In genomic region chr7:127935028-127935722, GRCm38 (mm10) we compare ENCODE assay signal across 1 mouse cellular context.
A peak's percentile ranks its signal among the peaks of the same experiment; 100 is the strongest.
TF ChIP-seq lines count a peak whose summit lies in the region.

No protein-coding gene starts in this region.

TF ChIP-seq in C2C12, 6 proteins besides CTCF, POLR2A, EP300 and RAD21 (continued from another document):
- TF ChIP-seq MYOD1 (IDR thresholded peaks at IDR 0.05; ENCODE audit: control insufficient read depth, insufficient read length, low read depth) (peak; percentile 61), USF1 (IDR thresholded peaks at IDR 0.05; ENCODE audit: low read depth) (no peak), MAX (IDR thresholded peaks at IDR 0.05) (no peak)
